Mouse (Mus musculus) right cerebral cortex, postnatal 36 days (tissue): ENCODE results near the gene D7Ertd443e.
A peak's percentile ranks its signal among the peaks of the same experiment; 100 is the strongest.

Experiments
- DNase-seq, 2 experiments: peaks; one replicate each; pipeline ENCODE4 v3.0.0; 2022; ENCODE audit warnings: low spot score in 2 of 2, mixed read lengths in 1 of 2

Gene D7Ertd443e

DNA sequence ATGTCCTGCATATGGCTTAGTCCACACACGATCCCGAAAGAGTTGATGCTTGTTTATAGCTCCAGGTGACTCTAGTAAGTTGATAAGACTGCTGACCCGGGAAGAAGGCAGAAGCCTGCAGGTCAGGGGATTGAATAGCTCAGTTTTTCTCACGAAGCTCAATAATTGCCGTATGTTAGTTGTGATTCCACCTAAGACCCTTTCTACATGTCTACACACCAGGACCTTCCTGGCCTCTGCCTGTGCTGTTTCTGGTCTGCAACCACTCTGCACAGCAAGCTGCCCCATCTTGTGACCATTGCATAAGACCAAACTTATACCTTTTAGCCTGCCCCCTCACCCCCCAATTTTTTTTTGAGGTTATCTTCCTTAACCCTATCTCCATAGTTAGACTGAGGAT lies 96.3 kb downstream of the D7Ertd443e start:
- no peak for DNase-seq

DNA sequence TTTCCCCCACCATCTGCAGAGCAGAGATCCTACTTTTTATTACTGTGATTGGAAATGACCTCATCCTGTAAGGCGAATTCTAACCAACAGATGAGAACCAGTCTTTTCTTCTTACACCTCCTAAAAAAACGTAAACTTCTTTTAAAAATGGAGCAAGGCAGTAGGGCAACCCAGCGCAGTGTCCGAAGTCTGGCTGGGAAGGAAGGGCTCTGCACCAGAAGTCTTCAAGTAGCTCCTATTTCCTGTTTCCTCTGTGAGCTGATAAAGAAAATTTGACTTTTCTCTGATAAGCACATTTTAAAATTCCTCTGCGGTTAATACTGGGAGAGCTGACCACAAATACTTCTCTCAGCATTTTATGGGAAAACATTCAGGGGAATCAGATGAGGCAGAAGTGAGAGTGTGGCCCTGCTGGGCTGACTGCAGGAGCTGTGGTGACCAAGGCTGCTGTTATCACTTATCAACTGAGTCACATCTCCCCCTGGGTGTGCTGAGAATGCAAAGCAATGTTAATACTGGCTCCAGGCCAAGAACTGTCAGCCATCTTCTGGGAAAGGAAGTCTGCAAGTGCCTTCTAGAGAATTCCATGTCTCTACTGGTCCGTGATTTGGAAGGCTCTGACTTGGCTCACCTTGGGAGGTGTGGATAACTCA lies 97.8 kb downstream of the D7Ertd443e start:
- no peak for DNase-seq

DNA sequence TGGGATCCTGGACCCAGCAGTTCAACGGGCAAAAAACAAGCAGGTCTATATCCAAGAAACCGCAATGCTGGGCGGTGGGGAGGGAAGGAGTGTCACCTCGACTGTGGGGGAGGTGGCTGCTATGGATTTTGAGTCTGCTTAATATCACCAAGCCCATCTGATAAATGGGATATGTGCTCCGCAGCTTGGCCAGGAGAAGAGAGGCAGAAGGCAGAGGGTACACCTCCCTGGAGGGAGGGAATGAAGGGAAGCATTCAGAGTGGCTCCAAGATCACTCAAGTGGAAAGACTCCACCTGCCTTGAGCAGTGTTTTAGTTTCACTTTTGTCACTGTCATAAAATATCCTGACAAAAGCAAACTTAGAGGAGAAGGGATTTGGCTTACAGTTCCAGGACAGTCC lies 112.5 kb downstream of the D7Ertd443e start:
- DNase-seq = no peak

DNA sequence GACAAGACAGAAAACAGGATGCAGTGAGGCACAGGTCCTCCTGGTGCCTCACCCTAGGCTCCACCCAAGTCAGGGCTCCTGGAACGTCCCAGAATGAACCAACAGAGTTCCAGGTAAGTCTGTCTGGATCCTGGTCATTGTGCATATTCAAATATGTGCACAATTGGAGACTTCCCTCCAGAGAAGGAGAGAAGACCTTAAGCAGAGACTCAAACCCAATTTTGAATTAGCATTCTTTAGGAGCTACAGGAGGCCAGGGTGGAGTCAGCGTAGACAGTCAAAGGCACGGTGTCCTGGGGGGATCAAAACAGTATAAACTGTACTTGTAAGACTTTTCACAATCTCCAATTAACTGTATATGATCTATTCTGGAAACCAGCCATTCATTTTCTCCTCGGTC lies 113.0 kb downstream of the D7Ertd443e start:
- no peak for DNase-seq

DNA sequence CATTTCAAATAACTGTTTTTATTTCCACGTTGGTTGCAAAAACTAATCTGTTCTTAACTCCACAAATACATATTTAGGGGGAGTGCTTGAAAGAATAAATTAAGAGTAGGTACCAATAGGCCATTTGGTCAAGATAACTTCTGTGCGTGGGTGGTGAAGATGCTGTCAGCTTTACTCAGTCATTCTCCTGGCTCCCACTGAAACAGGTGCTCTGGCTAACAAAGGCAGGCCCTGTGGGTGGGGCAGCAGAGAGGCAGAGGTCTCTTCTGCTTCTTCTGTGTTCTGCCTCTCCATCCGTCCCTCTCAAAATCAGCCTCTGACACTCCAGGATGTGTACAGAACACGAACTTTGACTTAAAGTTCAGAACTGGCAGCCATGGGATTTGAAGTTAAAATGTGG lies 119.7 kb downstream of the D7Ertd443e start:
- no peak for DNase-seq

DNA sequence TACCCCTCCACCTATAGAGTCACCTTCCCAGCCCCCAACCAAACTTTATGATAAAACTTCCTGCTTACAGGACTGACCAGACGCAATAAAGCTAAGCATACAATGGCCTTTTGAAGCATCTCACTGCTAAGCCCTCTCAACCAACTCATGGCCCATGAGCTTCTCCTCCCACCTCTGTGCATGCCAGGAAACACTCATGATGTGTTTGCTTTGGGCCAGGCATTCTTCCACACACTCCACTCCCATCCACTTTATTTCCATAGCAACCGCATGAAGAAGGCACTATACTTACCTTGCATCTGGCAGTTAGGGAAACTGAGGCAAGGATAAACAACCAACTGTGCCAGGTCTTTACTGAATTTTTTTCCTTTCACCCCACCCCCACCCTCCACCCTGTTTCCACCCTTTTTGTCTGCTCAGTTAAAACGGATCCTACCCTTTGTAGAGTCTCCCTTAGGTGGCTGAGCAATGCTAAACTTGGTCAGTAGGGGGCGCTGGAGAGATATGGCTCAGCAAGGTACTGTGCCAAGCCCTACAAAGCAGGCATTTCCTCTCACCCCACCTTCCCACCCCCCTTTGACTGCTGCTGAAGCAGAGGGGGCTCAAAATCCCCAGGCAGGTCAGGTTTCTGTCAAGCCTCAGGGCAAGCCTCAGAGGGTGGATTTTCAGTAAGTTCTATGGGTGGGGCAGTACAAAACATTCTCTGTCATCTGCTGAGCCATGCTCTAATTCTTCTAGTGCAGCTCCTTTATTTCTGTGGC lies 122.1 kb downstream of the D7Ertd443e start:
- DNase-seq = peak; percentile 25 to 39

DNA sequence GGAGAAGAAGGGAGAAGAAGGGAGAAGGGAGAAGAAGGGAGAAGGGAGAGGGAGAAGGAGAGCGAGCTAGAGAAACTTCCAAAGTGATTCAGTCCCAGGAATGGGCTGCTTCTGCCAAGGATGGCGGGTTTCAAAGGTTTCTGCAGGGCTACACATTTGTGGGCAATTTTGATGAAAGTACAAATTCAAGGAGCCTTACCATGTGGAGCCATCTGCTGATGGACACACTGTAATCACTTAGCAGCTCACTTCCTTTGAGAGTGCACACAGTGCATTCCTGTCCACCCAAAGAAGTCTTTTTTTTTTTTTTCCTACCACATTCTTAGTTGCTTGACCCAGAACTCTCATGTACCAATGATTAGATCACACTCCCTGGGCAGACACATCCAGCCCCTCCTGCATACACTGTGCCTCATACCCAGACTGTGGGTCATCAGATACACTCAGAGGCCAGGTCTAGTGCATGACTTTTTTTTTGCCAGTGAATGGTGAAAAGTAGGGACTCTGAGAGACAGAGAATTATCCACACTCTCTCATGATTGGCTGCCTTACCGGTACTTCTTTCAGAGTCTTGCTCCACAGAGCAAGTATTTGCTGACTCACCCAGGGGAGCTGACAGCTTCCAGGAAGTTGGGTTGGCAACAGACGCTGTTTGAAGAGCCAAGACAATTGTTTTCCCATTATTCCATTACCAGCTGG lies 124.3 kb downstream of the D7Ertd443e start:
- no peak for DNase-seq

DNA sequence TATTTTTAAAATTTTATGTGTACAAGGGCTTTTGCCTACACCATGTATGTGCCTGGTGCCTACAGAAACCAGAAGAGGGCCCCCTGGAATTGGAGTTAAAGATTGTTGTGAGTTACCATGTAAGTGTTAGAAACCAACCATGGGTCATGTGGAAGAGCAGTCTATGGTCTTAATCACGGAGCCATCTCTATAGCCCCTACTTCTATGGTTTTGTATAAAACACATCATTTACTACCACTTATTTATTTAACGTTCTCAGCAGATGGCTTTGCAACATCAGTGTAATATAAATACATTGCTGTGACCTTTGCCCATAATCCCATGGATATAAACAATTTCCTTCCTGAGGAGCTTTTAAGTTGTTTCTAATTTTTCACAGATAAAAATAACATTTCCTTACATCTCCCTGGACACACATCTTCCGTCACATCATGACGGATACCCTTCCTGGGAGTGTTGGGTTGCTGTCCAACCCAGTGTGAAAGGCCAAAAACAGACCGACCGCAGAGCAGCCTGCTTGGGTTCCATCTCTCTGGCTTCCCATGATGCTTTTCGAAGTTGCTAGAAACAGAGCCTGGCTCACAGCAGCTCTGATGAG lies 135.1 kb downstream of the D7Ertd443e start:
- DNase-seq = no peak

DNA sequence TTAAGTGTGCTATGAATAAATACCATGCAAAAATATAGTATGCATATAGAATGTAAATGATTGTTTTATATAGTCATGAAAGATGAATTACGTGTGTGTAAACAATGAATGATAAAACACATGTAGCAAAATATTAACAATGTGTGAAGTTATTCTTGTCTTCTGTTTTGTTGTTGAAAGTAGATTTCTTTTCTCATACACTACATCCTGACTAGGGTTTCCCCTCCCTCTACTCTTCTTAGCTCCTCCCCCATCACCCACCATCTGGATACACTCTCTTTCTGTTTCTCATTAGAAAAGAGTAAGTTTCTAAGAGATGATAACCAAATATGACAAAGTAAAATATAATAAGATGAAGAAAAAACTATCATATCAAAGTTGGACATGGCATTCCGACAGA lies 137.4 kb downstream of the D7Ertd443e start:
- no peak for DNase-seq

DNA sequence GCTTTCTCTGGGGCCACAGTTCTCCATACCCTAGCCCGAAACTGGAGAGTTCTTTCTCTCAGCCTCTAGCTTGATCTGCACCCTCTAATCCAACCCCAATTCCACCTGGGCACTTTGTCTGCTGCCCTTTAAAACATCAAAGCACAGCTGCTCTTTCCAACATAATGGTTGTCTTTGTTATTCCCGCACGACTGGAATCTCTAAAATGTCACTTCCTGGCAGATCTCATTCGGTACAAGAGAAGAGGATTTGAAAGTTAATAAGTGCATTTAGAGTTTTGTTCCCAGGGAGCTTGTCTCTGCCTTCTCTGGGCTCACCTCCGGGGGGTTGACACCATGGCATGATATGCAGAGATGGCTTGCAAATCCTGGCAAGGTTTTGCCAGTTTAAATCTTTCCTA lies 138.8 kb downstream of the D7Ertd443e start:
- DNase-seq = no peak

DNA sequence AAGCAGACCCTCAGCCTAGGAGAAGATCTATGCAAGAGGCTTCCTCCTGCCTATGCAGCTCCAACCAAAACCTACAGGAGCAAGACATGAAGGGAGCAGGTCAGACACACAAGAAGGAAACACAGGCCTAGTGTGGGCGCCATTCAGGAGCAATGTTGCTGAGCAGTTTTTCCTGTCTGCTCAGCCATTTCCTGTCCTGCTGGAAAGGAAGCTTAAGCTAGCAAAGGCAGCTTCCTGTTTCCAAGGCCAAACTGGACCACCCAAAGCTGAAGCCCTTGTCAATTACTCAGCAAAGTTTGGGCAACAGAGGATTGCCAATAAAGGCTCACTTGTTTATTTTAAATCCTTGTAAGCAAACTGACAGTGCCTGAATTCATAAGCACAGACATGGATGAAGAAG lies 142.7 kb downstream of the D7Ertd443e start:
- DNase-seq = no peak

DNA sequence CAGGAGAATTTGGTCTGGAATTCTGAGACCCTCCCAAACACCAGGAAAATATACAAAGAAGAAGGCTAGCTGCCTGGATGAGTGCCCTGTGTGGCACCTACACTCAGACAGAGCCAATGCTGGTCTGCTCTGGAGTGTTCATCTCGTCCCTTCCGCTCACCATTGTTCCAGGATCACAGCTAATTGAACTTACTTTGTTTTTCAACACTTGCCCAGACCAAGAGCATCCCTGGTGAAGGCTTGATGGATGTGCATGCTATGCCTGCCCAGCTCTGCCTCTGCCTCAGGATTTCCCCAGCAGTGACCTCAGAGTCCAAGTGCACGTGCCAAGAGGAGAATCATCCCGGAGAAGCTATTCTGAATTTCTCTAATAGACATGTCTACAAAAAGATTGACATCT lies 144.2 kb downstream of the D7Ertd443e start:
- DNase-seq = no peak

DNA sequence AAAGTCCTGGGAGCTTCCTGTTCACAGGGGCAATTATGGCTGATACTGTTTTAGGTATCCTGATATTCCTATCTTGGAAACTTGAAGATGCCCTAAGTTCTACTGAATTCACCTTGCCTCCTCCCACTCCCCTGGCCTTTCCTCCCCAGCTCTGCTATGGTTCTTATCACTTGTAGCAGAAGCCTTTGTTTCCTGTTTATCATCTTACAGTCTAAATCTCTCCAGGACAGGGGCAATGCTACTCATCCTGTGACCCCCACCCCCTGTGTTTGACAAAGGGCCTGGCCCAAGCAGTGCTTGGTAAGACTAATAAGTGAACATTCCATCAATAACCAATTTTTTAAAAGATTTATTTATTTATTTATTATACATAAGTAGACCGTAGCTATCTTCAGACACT lies 144.9 kb downstream of the D7Ertd443e start:
- DNase-seq = no peak

DNA sequence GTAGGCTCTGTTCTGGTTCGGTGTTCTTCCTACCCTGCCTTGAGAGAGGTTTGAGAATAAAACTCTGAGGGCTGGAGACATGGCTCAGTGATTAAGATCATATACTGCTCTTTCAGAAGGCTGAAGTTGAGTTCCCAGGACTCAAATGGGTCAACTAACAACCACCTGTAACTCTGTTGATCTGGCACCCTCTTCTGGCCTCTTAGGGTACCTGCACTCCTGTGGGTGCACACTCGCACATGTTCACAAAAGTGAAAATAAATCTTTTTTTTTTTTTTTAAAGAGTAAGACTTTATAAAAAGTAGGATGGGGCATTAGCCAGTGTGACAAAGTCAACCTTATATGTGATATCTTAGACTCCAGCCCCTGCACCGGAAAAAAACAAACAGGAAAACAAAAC lies 146.6 kb downstream of the D7Ertd443e start:
- DNase-seq = no peak

DNA sequence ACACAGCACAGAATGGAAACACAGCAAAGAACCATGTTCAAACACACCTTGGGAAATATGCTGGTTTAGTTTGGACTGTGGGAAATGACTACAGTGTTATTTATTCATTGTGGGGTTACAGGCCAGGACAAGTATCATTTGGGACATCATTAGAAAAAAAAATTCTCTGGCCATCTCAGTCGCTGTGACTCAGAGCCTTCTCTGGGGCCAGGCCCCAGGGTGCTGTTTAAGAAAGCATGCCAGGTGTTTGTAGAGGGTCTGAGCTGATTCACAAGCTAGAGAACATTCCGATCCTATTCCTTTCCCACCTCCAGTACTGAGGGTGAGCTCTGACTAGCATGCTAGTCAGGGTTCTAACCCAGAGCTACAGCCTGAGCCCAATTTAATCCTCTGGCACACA lies 148.1 kb downstream of the D7Ertd443e start:
- no peak for DNase-seq

DNA sequence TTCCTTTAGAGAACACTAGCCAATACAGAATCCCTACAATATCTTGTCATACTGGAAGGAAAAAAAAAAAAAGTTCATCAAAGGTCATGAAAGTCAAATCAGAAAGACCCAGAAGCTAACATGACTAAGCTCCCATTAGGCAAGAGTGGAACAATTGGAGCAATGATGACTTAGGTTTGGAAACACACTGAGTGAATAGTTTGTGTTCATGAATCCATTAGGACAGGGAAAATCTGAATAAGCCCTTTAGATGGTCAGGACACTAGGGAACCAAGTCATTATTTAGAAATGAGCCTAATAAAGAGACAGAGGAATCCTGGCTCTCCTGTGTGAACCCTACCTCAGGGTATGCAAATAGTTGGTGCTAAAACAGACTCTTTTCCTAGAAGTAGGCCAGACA lies 148.7 kb downstream of the D7Ertd443e start:
- no peak for DNase-seq

DNA sequence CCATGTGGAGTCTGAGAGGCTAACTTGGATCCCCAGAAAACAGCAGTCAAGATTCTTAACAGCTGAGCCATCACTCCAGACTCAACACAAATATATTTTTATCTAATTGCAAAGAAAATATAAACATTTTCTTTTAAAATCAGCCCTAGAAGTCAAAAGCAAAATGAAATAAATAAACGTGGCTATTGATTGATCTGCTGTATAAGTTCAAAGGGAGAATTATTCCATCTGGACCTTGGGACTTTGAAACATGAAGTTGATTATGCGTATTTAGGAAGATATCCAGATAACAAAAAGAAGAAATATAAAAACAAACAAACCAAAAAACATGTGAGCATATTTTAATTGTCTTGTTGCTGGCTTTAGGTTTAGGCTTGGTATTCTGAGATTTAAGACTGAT lies 149.9 kb downstream of the D7Ertd443e start:
- DNase-seq = no peak

DNA sequence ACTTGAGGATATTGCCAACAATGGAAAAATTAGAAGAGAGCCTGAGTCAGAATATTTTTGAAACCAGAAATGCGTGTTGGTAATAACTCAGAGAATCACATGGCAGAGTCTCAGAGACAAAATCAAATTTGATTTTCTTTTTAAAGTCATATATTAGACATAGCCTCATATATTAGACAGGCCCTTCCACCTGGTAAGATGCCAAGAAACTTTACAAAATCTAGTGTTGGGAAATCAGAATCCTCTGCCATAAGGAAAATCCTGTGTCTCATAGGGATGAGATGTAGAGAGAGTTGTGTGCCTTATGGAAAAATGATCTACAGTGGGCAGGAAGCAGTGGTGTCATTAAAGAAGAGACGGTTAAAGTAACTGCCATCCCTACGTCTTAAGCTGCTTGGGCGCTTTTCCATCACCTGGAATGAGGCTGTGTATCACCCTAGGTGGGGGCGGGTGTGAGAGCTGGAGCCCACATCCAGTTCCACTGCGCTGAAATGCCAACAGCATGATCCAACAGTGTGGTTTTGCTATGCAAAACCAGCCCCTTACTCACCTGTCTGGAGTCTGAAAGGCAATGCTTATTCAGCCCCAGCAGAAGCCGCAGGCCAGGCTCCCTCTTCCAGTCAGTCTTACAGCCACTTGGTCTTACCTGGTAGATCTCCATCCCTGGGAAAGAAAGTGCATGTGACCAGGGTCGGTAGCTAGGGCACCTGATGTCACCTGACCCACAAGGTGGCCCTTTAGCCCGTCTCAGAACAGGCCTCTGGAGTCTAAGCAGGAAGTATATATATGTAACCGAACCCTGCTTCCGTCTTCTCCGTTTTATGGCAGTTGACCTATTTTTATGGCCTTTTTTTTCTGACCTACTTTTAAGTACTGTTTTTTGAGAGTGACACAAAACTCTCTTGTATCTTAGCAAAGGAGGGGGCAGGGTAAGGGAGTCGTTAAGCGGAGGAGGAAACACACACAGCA lies 153.8 kb downstream of the D7Ertd443e start, which contains the start of gene Adam12:
Adam12 (minus strand) TSS at position 769 of the 969 bp plus-strand sequence.
- no peak for DNase-seq

DNA sequence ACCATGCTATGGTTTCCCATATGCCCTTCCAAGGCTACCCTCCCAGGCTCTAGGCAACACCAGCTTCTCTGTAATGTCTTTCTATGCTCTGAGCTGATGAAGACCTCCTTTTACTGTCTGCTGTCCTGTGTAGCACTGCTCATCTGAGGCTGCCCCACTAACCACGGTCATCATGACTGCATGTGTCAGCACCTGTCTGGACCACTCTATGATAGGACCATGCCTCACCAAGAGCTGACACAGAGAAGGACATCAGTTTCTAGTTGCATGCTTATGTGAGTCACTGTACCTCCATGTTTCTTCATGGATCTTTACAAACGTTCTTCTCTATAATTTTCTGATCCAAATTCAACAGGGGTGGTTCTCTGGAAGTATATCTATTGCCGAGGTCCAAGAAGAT lies 154.8 kb downstream of the D7Ertd443e start:
- DNase-seq = no peak

DNA sequence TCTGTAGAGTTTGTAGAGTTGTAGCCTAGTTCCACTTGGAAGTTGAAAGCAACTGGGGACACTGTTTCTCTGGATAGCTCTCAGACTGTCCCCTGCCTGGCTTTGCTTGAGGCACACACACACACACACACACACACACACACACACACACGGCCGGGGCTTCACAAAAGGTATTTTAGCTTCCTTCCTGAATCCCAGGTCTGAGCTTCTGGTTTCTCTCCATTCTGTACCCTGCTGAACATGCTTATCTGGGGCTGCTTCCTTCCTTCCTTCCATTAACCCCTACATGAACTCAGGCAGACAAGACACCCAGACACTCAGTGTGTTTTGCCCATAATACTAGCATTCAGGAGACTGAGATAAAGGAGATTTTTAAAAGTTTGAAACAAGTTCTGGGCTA lies 155.6 kb downstream of the D7Ertd443e start:
- no peak for DNase-seq

DNA sequence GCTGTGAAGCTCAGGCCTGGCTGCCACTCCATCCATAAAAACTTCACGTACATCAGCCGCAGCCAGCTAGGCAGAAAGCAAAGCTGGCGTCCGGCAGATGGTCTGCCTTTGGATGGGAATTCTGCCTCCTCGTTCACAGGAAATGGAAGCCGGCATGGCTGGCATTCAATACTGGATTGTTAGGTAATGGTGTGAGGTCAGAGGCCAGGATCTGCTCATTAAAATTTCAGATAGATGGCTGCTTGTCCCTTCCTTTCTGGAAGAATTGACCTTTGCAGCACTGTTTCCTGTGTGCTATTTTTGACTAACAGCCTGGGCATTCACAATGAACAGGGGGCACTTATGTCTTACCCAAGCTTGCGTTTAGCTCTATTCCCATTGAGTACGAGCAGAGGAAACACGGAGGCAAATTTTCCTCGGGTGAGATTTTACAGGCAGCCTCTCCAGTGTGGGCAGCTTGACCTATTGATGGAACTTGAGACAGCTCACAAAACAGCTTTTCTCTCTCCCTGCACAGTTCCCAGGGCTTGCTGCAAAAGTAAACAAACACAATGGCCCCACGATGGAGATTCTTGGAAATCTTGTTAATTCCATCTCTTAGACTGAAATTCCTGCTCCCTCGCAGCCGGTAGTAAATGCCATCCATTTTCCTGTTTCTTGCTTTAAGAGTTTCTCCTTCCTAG lies 157.5 kb downstream of the D7Ertd443e start:
- DNase-seq = no peak
